Comparison of ENCODE assay signal across 25 mouse cellular contexts in the genomic region with DNA sequence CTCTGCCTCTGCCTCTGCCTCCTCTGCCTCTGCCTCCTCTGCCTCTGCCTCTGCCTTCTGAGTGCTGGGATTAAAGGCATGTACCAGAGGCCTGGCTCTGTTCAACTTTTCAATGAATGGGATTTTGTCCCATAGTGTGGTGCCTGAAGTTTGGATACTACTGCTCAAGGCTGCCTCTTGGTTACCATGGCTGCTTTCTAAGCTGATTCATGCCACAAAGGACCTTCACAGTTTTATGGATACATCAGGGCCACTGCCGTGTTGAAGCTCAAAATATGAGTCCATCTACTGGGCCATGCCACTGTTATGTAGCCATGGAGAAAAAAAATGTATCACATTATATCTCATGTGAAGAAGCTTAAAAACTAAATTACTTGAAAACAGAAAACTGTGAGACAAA. TPM values are rescaled to one million over a fixed set of nuclear protein-coding genes. Genes with fewer than 3 reads are reported as not detected.
"Had no signal": no experiment of that assay in that cellular context is flagged by ENCODE, and none has a peak within 500 bp of the region (broad histone marks: within the 10 kb centered on the region; RNA-seq: fewer than 3 reads in every experiment).

No protein-coding gene starts in this region.

- DNase-seq: gastrocnemius, postnatal 14 days; gastrocnemius, postnatal 36 days; heart, adult 11 months; heart, adult 2 months; heart, postnatal 14 days; heart, postnatal 36 days; kidney, adult 11 months; kidney, adult 2 months; kidney, adult 9 months; kidney, postnatal 14 days; kidney, postnatal 36 days; layer of hippocampus, adult 9-11 months; layer of hippocampus, postnatal 36 days; left cerebral cortex, postnatal 4 days had no signal

RNA-seq across cellular contexts. Expression of gene Sept14, which starts 6.6 kb away (rescaled TPM):
- total RNA-seq: gastrocnemius, adult 8-10 months; gastrocnemius, postnatal 14 days; gastrocnemius, postnatal 36 days; heart, adult 2 months; heart, postnatal 14 days; heart, postnatal 36 days; hematopoietic stem cell, adult 5-6 weeks; hindbrain, postnatal 0 days; layer of hippocampus, adult 18-20 months; layer of hippocampus, adult 8-10 months; layer of hippocampus, postnatal 14 days; layer of hippocampus, postnatal 36 days; left cerebral cortex, adult 18-20 months; left cerebral cortex, adult 8-10 months; left cerebral cortex, postnatal 10 days; left cerebral cortex, postnatal 25 days; left cerebral cortex, postnatal 4 days; liver, adult 2 months had no signal
